Mouse (Mus musculus): ENCODE measurements around the gene B3galt4.

The B3galt4 gene

GRCm38 (mm10) chr17:33920282-33921097, 30.8 kb downstream of the B3galt4 start:
- DNase-seq (ENCODE audit: low spot score) = peak; percentile 86

- peak; percentile 39 for DNase-seq (ENCODE audit: low spot score)
Measured at GRCm38 (mm10) chr17:33919351-33920281, 31.7 kb downstream of the B3galt4 start.

GRCm38 (mm10) chr17:33918293-33919203, 32.7 kb downstream of the B3galt4 start:
- DNase-seq (ENCODE audit: low spot score) = no peak

- no peak for DNase-seq (ENCODE audit: low spot score)
Measured at GRCm38 (mm10) chr17:33917656-33918292, 33.5 kb downstream of the B3galt4 start.

GRCm38 (mm10) chr17:33916847-33917655, 34.2 kb downstream of the B3galt4 start:
- no peak for DNase-seq (ENCODE audit: low spot score)

- peak; percentile 77 for DNase-seq (ENCODE audit: low spot score)
Measured at GRCm38 (mm10) chr17:33916294-33916693, 35.0 kb downstream of the B3galt4 start.

GRCm38 (mm10) chr17:33915671-33916250, 35.5 kb downstream of the B3galt4 start, which contains the start of the genes Tapbp and Zbtb22:
TSS of gene Tapbp (plus strand) at chr17:33915899.
TSS of gene Zbtb22 (plus strand) at chr17:33915904.
- DNase-seq (ENCODE audit: low spot score) = peak; percentile 98

GRCm38 (mm10) chr17:33914969-33915391, 36.3 kb downstream of the B3galt4 start:
- no peak for DNase-seq (ENCODE audit: low spot score)

GRCm38 (mm10) chr17:33913905-33914304, 37.4 kb downstream of the B3galt4 start:
- no peak for DNase-seq (ENCODE audit: low spot score)

- no peak for DNase-seq (ENCODE audit: low spot score)
Measured at GRCm38 (mm10) chr17:33913264-33913663, 38.0 kb downstream of the B3galt4 start.

GRCm38 (mm10) chr17:33911813-33912414, 39.4 kb downstream of the B3galt4 start:
- no peak for DNase-seq (ENCODE audit: low spot score)

- DNase-seq (ENCODE audit: low spot score) = no peak
Measured at GRCm38 (mm10) chr17:33911052-33911812, 40.1 kb downstream of the B3galt4 start.

- DNase-seq (ENCODE audit: low spot score) = no peak
Measured at GRCm38 (mm10) chr17:33910346-33911051, 40.8 kb downstream of the B3galt4 start.

GRCm38 (mm10) chr17:33909869-33910250, 41.4 kb downstream of the B3galt4 start:
- no peak for DNase-seq (ENCODE audit: low spot score)

GRCm38 (mm10) chr17:33909077-33909868, 42.0 kb downstream of the B3galt4 start, which contains the start of gene Daxx:
TSS of gene Daxx (plus strand) at chr17:33909414.
- DNase-seq (ENCODE audit: low spot score) = peak; percentile 98

GRCm38 (mm10) chr17:33908331-33909076, 42.8 kb downstream of the B3galt4 start:
- DNase-seq (ENCODE audit: low spot score) = peak; percentile 36
